Mouse (Mus musculus): ENCODE measurements around the gene Cdca8.
"Not testable (repeated sequence)": the region's sequence is repeated elsewhere in the genome, so short reads cannot be mapped to it uniquely, and the experiment has no call there.

The Cdca8 gene

DNA sequence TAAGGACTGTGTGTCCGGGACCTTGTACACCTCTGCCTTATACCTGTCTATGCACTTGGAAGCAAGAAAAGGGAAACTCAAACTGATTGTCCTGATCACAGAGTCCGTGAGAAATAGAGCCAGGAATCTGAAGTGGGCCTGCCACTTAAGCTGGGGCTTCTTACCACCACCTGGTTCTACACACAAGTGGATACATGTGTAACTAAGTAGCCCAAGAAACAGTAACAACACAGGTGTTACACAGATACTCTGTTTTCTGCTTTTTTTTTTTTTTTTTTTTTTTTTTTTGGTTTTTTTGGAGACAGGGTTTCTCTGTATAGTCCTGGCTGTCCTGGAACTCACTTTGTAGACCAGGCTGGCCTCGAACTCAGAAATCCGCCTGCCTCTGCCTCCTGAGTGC, at the start of gene Cdca8:
TSS of gene Cdca8 (minus strand) at position 101 of the 400 bp plus-strand sequence.
- DNase-seq (ENCODE audit: low spot score) = not testable (repeated sequence)

GRCm38 (mm10) chr4:124988382-124988781, 49.3 kb upstream of the Cdca8 start:
- DNase-seq (ENCODE audit: low spot score) = no peak

DNA sequence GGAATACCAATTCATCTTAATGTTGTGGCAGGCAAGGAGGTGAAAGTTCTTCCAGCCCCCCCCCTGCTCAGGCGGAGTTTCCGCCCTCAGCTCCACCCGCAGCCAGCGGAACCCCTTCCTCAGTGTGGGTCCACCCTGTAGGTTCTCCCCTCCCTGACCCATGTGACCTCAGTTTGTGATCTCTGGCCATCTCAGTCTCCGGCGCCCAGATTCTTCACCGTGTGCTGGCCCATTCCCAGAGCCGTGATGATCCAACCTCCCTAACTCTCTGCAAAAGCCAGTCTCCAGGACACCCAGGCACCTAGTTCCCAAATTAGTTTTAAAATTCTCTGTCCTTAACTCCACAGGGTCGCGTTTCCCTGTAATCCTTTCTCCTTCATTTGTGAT, 48.6 kb upstream of the Cdca8 start:
- no peak for DNase-seq (ENCODE audit: low spot score)

DNA sequence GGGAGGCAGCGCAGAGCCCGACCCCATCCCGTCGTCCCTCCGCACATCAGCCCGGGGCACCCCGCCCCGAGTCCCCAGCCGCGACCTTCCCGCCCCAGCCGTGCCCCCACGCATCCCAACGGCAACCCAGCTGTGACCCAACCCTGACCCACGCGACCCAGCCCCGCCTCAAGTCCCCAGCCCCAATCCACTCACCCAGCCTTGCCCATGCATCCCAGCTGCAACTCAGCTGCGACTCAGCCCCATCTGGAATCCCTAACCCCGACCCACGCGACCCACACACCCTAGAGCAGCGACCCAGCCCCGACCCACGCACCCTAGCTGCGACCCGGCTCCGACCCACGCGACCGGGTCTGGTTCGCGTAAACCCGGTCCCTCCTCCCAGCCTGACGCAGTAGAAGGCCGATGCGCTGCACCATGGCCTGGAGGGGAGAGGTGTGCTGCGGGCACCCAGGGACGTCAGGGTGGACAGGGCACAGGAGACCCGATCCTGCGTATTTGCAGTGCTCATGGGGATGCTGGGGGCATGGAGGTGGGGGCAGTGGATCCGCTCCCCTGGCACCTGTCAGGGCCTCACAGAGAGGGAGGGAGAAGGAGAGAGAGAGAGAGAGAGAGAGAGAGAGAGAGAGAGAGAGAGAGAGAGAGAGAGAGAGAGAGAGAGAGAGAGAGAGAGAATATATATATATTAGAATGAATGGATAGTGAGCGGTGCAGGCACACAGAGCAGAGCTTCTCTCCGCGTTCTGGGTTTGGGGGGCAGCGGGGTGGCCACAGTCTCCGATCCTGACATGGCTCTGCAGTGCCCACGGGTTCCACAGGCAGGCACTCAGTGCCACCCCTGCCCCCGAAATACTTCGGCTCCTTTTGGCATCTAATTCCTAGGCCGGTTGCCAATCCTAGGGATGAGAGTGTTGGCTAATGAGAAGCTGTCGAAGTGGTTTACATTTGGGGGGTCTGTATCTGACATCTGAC, 47.9 kb upstream of the Cdca8 start:
- DNase-seq (ENCODE audit: low spot score) = no peak

DNA sequence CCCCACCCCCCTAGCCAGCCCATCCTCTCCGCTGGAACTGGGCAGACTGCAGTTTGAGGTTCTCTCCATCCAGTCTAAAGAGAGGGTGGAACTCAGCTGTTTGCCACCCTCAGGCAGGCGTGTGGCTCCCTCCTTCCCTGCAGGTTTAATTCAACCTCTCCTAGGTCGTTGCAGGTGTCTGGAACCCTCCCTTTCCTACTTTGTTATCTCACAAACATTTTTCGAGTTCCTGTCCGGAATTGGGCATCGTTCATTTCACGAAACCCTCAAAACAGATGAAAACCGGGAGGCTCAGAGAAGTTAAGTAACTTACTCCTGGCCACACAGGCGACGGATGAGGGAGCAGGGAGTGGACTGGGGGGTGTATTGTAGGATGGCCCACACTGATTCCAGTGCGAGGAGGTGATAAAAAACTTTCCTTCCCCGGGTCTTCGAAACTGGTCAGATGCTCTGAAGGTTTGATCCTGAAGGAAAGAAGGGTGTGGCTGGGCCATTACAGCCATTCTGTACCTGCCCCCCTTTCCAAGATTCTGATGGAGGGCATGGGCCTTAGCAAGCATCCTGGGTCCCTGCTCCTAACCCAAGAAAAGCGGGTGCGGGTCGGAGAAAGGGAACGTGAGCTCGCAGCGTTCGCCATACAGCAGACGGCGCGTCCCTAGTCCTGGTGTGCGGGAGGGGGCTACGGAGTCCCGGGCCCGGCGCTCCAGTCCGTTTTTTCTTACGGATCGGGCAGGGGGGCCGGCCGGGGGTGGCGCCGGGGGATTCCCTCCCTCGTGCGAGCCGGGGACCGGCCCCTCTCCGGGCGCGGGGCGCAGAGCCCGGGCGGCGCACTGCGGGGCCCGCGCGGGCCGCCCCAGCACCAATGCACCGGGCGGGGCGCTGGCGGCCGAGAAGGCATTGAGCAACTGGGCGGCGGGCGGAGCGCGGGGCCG, 46.8 kb upstream of the Cdca8 start, which contains the start of gene Rspo1:
TSS of gene Rspo1 (plus strand) at position 760 of the 932 bp plus-strand sequence.
- DNase-seq (ENCODE audit: low spot score) = no peak

- DNase-seq (ENCODE audit: low spot score) = peak; percentile 29
Observed at GRCm38 (mm10) chr4:124984871-124985670, 46.0 kb upstream of the Cdca8 start.

DNA sequence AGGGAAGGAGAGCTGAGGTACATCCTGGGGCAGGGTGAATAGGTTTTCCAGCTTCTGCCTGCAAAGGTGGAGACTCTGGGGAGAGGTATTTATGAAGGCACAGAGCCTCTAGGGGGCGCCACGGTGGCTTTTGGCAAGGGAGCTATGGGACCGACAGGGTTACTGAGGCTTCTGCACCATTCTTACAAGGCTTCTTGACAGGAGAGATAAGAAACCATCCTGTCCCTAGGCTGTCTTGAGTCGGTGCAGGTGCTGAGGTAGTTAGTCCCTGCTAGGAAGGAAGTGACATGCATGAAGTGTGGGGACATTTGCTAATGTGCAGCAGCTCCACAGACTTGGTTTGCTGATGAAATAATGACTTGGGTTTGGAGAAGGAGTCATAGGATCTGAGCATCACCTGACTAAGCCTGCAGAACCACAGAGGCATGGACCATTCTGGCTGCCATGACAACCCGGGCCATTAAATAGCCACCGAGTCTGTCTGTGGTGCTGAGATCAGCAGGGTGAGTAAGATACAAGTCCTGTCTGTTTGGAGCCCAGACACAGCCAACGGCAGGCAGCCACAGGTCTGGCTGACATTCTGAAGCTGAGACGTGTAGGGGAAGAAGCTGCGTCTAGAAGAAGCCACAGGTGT, 44.9 kb upstream of the Cdca8 start:
- no peak for DNase-seq (ENCODE audit: low spot score)

DNA sequence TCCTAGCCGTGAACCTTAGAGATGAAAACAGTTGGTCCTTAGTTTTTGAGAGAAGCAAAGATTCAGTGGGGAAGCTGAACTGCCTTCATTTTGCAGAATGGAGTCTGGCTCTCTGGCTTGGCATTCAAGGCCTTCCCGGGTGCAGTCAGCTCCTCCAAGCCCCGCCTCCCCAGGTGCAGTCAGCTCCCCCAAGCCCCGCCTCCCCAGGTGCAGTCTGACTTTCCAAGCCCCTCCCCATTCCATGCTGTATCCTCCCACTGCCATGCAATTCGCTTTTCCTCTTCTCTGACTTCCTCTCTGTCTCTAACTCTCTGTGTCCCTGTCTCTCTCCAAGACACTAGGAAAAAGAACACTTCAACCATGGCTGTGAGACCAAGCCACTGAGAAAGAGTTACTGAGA, 39.1 kb upstream of the Cdca8 start:
- DNase-seq (ENCODE audit: low spot score) = no peak

- no peak for DNase-seq (ENCODE audit: low spot score)
Observed at GRCm38 (mm10) chr4:124973296-124973695, 34.2 kb upstream of the Cdca8 start.

- no peak for DNase-seq (ENCODE audit: low spot score)
Observed at GRCm38 (mm10) chr4:124972316-124972715, 33.2 kb upstream of the Cdca8 start.

DNA sequence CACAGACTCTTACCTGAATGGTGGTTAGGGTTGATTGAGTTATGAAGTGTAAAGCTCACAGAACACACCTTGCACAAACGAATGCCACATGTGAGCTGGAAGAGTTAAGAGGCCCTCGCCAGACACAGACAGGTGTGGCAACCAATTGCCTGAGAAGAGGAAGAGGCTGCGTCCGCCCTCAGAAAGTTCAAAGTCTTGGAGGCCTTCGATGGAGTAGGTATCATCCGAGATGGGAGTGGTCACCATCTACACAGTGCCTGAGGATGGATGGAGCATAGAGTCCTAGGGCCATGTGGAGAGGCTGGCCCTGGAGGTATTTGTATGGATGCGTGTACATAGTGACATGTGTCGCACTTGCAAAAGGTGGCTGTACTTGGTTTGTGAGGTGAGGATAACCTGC, 32.0 kb upstream of the Cdca8 start:
- no peak for DNase-seq (ENCODE audit: low spot score)

GRCm38 (mm10) chr4:124970677-124971076, 31.6 kb upstream of the Cdca8 start:
- DNase-seq (ENCODE audit: low spot score) = no peak

DNA sequence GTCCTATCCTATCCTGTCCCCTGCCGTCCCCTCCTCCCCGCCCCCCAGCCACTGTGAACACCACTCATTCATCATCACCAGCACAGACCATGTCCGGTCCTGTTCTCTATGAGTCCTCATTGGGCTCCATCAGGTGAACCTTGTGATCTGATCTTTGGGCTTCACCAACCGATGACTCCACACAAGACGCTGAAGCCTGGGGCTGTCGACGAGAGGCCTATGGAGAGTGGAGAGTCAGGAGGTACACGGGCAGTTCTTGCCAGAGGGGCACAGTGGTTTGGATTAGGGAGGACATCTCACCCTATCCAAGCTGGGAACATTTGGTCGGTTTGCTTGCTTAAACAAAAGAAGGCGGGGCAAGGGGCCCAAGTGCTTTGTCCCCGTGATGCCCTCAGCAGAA, 31.1 kb upstream of the Cdca8 start:
- DNase-seq (ENCODE audit: low spot score) = no peak

GRCm38 (mm10) chr4:124969219-124969848, 30.2 kb upstream of the Cdca8 start:
- DNase-seq (ENCODE audit: low spot score) = no peak

GRCm38 (mm10) chr4:124968711-124969110, 29.6 kb upstream of the Cdca8 start:
- DNase-seq (ENCODE audit: low spot score) = no peak

DNA sequence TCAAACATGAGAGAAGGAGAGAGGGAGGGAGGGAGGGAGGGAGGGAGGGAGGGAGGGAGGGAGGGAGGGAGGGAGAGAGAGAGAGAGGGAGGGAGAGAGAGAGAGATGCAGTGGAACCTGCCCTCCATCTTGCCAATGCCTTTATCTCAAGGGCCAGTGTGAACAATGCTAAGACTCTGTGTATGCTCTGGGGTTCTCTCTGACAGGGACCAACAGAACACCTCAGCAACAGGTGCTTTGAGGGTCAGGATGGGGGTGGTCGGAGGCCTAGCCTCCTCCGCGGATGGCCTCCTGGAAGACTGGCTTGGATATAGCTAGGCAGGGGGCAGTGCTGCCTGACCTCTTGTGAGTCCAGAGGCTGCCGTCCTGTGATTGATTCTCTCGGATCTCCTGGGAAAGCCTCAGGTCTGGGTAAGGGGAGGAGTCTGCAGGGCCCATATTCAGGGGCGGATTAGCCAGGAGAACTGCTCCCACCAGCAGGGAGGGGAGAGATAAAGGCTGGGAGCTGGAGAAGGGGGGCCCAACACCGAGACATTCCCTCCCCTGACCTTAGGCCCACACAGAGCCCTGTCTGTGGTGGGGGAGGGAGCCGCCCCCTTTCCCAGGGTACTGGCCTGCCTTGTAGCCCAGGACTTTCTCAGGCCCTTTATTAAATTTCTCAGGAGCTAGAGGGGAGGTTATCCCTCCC, 25.9 kb upstream of the Cdca8 start:
- no peak for DNase-seq (ENCODE audit: low spot score)

DNA sequence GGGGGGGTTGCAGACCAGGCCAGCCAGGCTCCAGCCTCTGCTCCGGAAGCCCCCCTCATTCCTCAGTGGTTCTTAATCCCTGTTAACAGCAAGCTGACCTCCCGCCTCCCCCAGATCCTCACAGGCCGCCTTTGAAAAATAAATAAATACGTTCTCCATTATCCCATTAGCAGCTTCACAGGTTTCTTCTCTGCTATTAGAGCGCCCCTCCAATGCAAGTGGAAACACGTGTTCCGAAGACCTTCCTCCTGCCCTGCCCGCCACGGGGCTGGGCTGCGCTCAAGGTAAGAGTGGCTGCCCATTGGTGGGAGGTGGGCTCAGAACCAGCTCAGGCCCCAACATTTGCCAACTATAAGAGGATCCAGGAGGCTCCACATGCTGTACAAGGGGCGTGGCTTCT, 23.5 kb upstream of the Cdca8 start:
- no peak for DNase-seq (ENCODE audit: low spot score)

GRCm38 (mm10) chr4:124960940-124961339, 21.8 kb upstream of the Cdca8 start:
- no peak for DNase-seq (ENCODE audit: low spot score)

GRCm38 (mm10) chr4:124959062-124959461, 20.0 kb upstream of the Cdca8 start:
- DNase-seq (ENCODE audit: low spot score) = peak; percentile 13

DNA sequence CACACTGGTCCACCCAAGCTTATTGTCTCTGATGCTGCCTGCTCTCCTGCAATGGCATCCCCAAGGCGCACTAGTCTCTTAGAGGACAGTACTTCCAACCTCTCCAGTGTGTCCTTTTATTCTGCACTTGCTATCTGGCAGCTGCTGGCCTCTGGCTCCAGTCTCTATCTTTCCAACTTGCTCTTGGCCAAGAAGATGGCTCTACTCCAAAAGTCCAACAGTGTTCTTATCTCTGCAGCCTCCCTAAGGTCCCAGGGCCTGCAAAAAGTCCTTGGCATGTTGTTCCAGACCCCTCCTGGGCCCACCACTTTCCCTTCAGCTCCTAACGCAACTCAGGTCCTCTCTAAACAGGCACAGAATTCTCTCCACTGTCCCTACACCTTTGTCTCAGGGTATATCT, 18.2 kb upstream of the Cdca8 start:
- peak; percentile 48 for DNase-seq (ENCODE audit: low spot score)
